Mouse (Mus musculus) limb, embryonic 10.5 days (tissue): ENCODE measurements around the gene Tnks1bp1. TPM values are rescaled to one million over a fixed set of nuclear protein-coding genes. Genes with fewer than 3 reads are reported as not detected.

Experiments
- DNase-seq: peaks from one replicate; pipeline ENCODE4 v3.0.0-alpha.2; 2017; ENCODE audit warnings: low spot score
- H3K27ac ChIP-seq: fragments of 300-500 bp; sonication (generic); 2 replicates; pipeline ENCODE4 v1.5.1; 2016; ENCODE audit warnings: mild to moderate bottlenecking
- H3K27me3 ChIP-seq: fragments of 300-500 bp; sonication (generic); 2 replicates; pipeline ENCODE4 v1.6.1; 2016; ENCODE audit warnings: low read depth, mild to moderate bottlenecking; ENCODE audit not compliant: poor library complexity, severe bottlenecking
- H3K36me3 ChIP-seq: fragments of 300-500 bp; sonication (generic); 2 replicates; pipeline ENCODE4 v1.6.1; 2016; ENCODE audit warnings: mild to moderate bottlenecking, moderate library complexity
- H3K4me1 ChIP-seq: fragments of 300-500 bp; sonication (generic); 2 replicates; pipeline ENCODE4 v1.6.1; 2016
- H3K4me3 ChIP-seq: fragments of 300-500 bp; sonication (generic); 2 replicates; pipeline ENCODE4 v1.5.1; 2016; ENCODE audit warnings: mild to moderate bottlenecking, moderate library complexity
- H3K9me3 ChIP-seq: fragments of 300-500 bp; sonication (generic); replicated peaks from 2 replicates; pipeline ENCODE4 v1.6.1; 2016; ENCODE audit warnings: mild to moderate bottlenecking
- WGBS: fragments of 180-500 bp; shearing (Covaris S2); methylation state at CpG from one replicate; pipeline ENCODE4 v1.1.7; 2016; 5-methylcytosine and 5-hydroxymethylcytosine counted together
- polyA plus RNA-seq: library from polyadenylated mRNA; unstranded; fragments of >200 nt; fragmentation: Nextera tagmentation; extraction: Ambion mirVana; gene quantifications from 2 replicates; pipeline ENCODE4 v1.2.1, GENCODE M21; 2016

The Tnks1bp1 gene
- polyA plus RNA-seq, 1 experiment from 2014 or later: 32.0 TPM

- Histone ChIP-seq H3K4me1 (peaks cover 42% of the 10 kb centered on the region), H3K4me3 (peak overlapping the region; percentile 83), H3K36me3 (peaks cover 60% of the 10 kb centered on the region), H3K27ac (peak overlapping the region; percentile 90), H3K9me3 (no peaks in the 10 kb centered on the region), H3K27me3 (no peaks in the 10 kb centered on the region)
- peak; percentile 74 for DNase-seq
- WGBS: under 1% methylated on average over 40 of the region's 44 CpGs
Measured at GRCm38 (mm10) chr2:85048168-85048751, 438 bp downstream of the Tnks1bp1 start.

- Histone ChIP-seq H3K27ac (peak overlapping the region; percentile 90; the same call in 1 of the 2 replicates), H3K4me1 (peaks cover 42% of the 10 kb centered on the region), H3K27me3 (no peaks in the 10 kb centered on the region), H3K4me3 (peak overlapping the region; percentile 83), H3K9me3 (no peaks in the 10 kb centered on the region), H3K36me3 (peaks cover 60% of the 10 kb centered on the region)
- no peak for DNase-seq
- WGBS: 71% methylated on average over 4 of the region's 4 CpGs
Measured at GRCm38 (mm10) chr2:85049277-85049676, 1.5 kb downstream of the Tnks1bp1 start.

GRCm38 (mm10) chr2:85050001-85050634, 2.3 kb downstream of the Tnks1bp1 start:
- H3K27ac ChIP-seq: peak overlapping the region; percentile 80
- no peaks in the 10 kb centered on the region for H3K27me3 ChIP-seq
- H3K4me1 ChIP-seq: peaks cover 42% of the 10 kb centered on the region
- peak; percentile 62 for DNase-seq
- H3K9me3 ChIP-seq: no peaks in the 10 kb centered on the region
- 6% methylated on average over 10 of the region's 10 CpGs for WGBS
- peak overlapping the region; percentile 45 for H3K4me3 ChIP-seq
- H3K36me3 ChIP-seq: peaks cover 60% of the 10 kb centered on the region

- no peaks in the 10 kb centered on the region for H3K27me3 ChIP-seq
- no peaks in the 10 kb centered on the region for H3K9me3 ChIP-seq
- WGBS: 50% methylated on average over 9 of the region's 9 CpGs
- peaks cover 60% of the 10 kb centered on the region for H3K36me3 ChIP-seq
- DNase-seq: peak; percentile 42
- H3K27ac ChIP-seq: peak overlapping the region; percentile 80
- H3K4me1 ChIP-seq: peaks cover 42% of the 10 kb centered on the region
- H3K4me3 ChIP-seq: peak overlapping the region; percentile 45
Measured at GRCm38 (mm10) chr2:85050746-85051145, 2.9 kb downstream of the Tnks1bp1 start.

GRCm38 (mm10) chr2:85053192-85053816, 5.5 kb downstream of the Tnks1bp1 start:
- Histone ChIP-seq H3K9me3 (no peaks in the 10 kb centered on the region), H3K27ac (no peak overlapping the region), H3K36me3 (peaks cover 70% of the 10 kb centered on the region), H3K4me1 (peaks cover 40% of the 10 kb centered on the region), H3K27me3 (no peaks in the 10 kb centered on the region), H3K4me3 (no peak overlapping the region)
- DNase-seq: no peak
- WGBS: 88% methylated on average over 5 of the region's 5 CpGs

- peaks cover 93% of the 10 kb centered on the region for H3K36me3 ChIP-seq
- no peaks in the 10 kb centered on the region for H3K27me3 ChIP-seq
- no peak overlapping the region for H3K4me3 ChIP-seq
- H3K4me1 ChIP-seq: peaks cover 36% of the 10 kb centered on the region
- DNase-seq: no peak
- no peak overlapping the region for H3K27ac ChIP-seq
- no peaks in the 10 kb centered on the region for H3K9me3 ChIP-seq
- WGBS: 74% methylated on average over 5 of the region's 5 CpGs
Measured at GRCm38 (mm10) chr2:85056711-85057110, 8.9 kb downstream of the Tnks1bp1 start.

GRCm38 (mm10) chr2:85059677-85060076, 11.9 kb downstream of the Tnks1bp1 start:
- WGBS: 90% methylated on average over 6 of the region's 6 CpGs
- H3K36me3 ChIP-seq: peaks cover 93% of the 10 kb centered on the region
- no peak for DNase-seq
- H3K4me1 ChIP-seq: peaks cover 33% of the 10 kb centered on the region
- H3K9me3 ChIP-seq: no peaks in the 10 kb centered on the region
- no peaks in the 10 kb centered on the region for H3K27me3 ChIP-seq
- no peak overlapping the region for H3K4me3 ChIP-seq
- H3K27ac ChIP-seq: 0 out of 2 replicates have a peak overlapping the region, but pooled peaks have one; percentile 84

- Histone ChIP-seq H3K4me1 (peaks cover 33% of the 10 kb centered on the region), H3K9me3 (no peaks in the 10 kb centered on the region), H3K27ac (peak overlapping the region; percentile 84), H3K36me3 (peaks cover 92% of the 10 kb centered on the region), H3K27me3 (no peaks in the 10 kb centered on the region), H3K4me3 (peak overlapping the region; percentile 52)
- WGBS: 8% methylated on average over 11 of the region's 11 CpGs
- peak; percentile 72 for DNase-seq
Measured at GRCm38 (mm10) chr2:85060591-85061060, 12.8 kb downstream of the Tnks1bp1 start.

- H3K27ac ChIP-seq: peak overlapping the region; percentile 84
- DNase-seq: no peak
- no peaks in the 10 kb centered on the region for H3K9me3 ChIP-seq
- H3K4me1 ChIP-seq: peaks cover 32% of the 10 kb centered on the region
- no peaks in the 10 kb centered on the region for H3K27me3 ChIP-seq
- peak overlapping the region; percentile 52 for H3K4me3 ChIP-seq
- H3K36me3 ChIP-seq: peaks cover 90% of the 10 kb centered on the region
- WGBS: 21% methylated on average over 10 of the region's 10 CpGs
Measured at GRCm38 (mm10) chr2:85061107-85061541, 13.3 kb downstream of the Tnks1bp1 start.

- H3K4me1 ChIP-seq: peaks cover 14% of the 10 kb centered on the region
- no peak for DNase-seq
- H3K27me3 ChIP-seq: no peaks in the 10 kb centered on the region
- no peak overlapping the region for H3K4me3 ChIP-seq
- H3K27ac ChIP-seq: no peak overlapping the region
- no peaks in the 10 kb centered on the region for H3K9me3 ChIP-seq
- peaks cover 55% of the 10 kb centered on the region for H3K36me3 ChIP-seq
- WGBS: 66% methylated on average over 12 of the region's 12 CpGs
Measured at GRCm38 (mm10) chr2:85065141-85065875, 17.5 kb downstream of the Tnks1bp1 start.

GRCm38 (mm10) chr2:85066937-85067336, 19.1 kb downstream of the Tnks1bp1 start:
- H3K9me3 ChIP-seq: no peaks in the 10 kb centered on the region
- H3K36me3 ChIP-seq: peaks cover 60% of the 10 kb centered on the region
- 92% methylated on average over 5 of the region's 5 CpGs for WGBS
- no peak for DNase-seq
- H3K4me1 ChIP-seq: 0 out of 2 replicates have a peak, but pooled peaks cover 3% of the 10 kb centered on the region
- H3K27ac ChIP-seq: no peak overlapping the region
- H3K27me3 ChIP-seq: no peaks in the 10 kb centered on the region
- H3K4me3 ChIP-seq: no peak overlapping the region

GRCm38 (mm10) chr2:85067903-85068625, 20.2 kb downstream of the Tnks1bp1 start:
- Histone ChIP-seq H3K27ac (no peak overlapping the region), H3K36me3 (peaks cover 59% of the 10 kb centered on the region), H3K4me3 (no peak overlapping the region), H3K9me3 (no peaks in the 10 kb centered on the region), H3K4me1 (peaks cover 3% of the 10 kb centered on the region; the same call in 1 of the 2 replicates), H3K27me3 (no peaks in the 10 kb centered on the region)
- WGBS: 86% methylated on average over 10 of the region's 10 CpGs
- DNase-seq: no peak
